In the genomic region with DNA sequence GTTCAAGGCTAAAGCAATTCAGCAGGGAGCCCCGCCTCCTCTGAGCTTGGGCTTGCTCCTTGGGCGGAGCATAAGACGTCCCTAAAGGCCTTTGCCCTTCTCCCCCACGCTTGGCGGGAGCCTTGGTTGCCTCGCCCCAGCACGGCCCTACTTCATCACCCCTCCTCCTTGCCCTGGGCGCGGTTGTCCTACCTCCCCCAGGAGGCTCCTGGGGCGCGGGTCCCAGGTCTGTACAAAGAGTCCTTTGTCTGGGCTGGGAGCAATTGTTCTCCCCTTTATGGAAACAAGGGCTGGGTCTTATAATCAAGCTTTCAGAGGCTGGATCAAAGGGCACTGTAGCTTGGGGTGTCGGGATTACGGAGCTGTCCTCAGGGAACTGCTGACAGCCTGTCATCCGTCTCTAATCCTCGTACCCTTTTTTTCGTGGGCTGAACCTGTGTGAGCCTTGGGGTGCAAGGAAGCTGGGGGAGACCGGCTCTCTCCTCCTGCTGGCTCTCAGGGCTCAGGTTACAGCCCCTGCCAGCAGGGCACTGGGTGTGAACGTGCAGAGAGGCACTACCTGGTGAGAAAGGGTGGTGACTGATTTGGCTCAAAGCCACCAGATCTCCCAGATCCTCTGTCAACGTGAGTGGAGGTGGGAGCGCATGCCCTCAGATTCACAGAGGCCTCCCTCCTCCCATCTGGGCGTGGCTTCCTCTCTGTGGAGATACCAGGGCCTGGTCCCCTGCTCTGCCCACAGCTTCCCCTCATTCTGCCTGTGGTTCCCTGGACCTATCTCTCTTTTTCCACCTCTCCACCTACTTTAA, we compare ENCODE assay signal across 8 mouse cellular contexts. TPM values are rescaled to one million over a fixed set of nuclear protein-coding genes. Genes with fewer than 3 reads are reported as not detected.
DNase-seq lines count a peak whose midpoint lies in the region; ATAC-seq and TF ChIP-seq lines count a peak whose summit lies in the region.
"Had no signal": no experiment of that assay in that cellular context is flagged by ENCODE, and none has a peak within 500 bp of the region (broad histone marks: within the 10 kb centered on the region; RNA-seq: fewer than 3 reads in every experiment).

No protein-coding gene starts in this region.

- no peaks in the 10 kb centered on the region for H3K36me3 ChIP-seq in hindbrain, embryonic 12.5 days
- no peaks in the 10 kb centered on the region for H3K36me3 ChIP-seq in limb, embryonic 14.5 days (ENCODE audit: control insufficient read depth, insufficient read depth, low read length)

- 1% methylated on average over 21 of the region's 21 CpGs for WGBS in hindbrain, embryonic 12.5 days
- 6% methylated on average over 21 of the region's 21 CpGs for WGBS in limb, embryonic 14.5 days

- no peak for TF ChIP-seq POLR2A in limb, embryonic 14.5 days (IDR thresholded peaks at IDR 0.05; ENCODE audit: borderline replicate concordance, extremely low read depth, insufficient read depth, insufficient read length)

- H3K4me2 ChIP-seq in hindbrain, embryonic 12.5 days (replicated peaks): peak overlapping the region; percentile 46
- H3K4me2 ChIP-seq in limb, embryonic 14.5 days (replicated peaks; ENCODE audit: low read depth, low read length, severe bottlenecking): peak overlapping the region; percentile 43

- H3K27me3 ChIP-seq in hindbrain, embryonic 12.5 days: no peaks in the 10 kb centered on the region
- H3K27me3 ChIP-seq in limb, embryonic 14.5 days (ENCODE audit: control insufficient read depth, insufficient read depth, low read length): no peaks in the 10 kb centered on the region

- intact Hi-C loops in left cerebral cortex, postnatal 36 days (cut with DNase I): no loop called here

- H3K27ac ChIP-seq in hindbrain, embryonic 12.5 days: no peak overlapping the region
- no peak overlapping the region for H3K27ac ChIP-seq in limb, embryonic 14.5 days (replicated peaks; ENCODE audit: low read depth, low read length)
- H3K27ac ChIP-seq: macrophage had no signal

- H3K4me3 ChIP-seq in hindbrain, embryonic 12.5 days: peak overlapping the region; percentile 10; the same call in 1 of the 2 replicates
- no peak overlapping the region for H3K4me3 ChIP-seq in limb, embryonic 14.5 days (replicated peaks; ENCODE audit: low read length)

- H3K9me3 ChIP-seq in hindbrain, embryonic 12.5 days (replicated peaks): no peaks in the 10 kb centered on the region
- no peaks in the 10 kb centered on the region for H3K9me3 ChIP-seq in limb, embryonic 14.5 days (ENCODE audit: control insufficient read depth, low read length)

- no peak overlapping the region for H3K9ac ChIP-seq in hindbrain, embryonic 12.5 days
- H3K9ac ChIP-seq in limb, embryonic 14.5 days (ENCODE audit: low read depth, low read length, severe bottlenecking): peak overlapping the region; percentile 32; the same call in 1 of the 2 replicates

- peak; percentile 57 for ATAC-seq in hindbrain, embryonic 12.5 days (ENCODE audit: low FRiP score)
- no peak for ATAC-seq in limb, embryonic 14.5 days (ENCODE audit: low FRiP score, low read depth)

- DNase-seq in Muller cell, postnatal 12 days (ENCODE audit: inconsistent ontology term): peak; percentile 17
- DNase-seq in embryo, embryonic 10 days (ENCODE audit: low spot score): peak; percentile 70
- DNase-seq in limb, embryonic 14.5 days (ENCODE audit: low spot score): peak; percentile 22
- DNase-seq in neural tube, embryonic 10.5 days (ENCODE audit: extremely low spot score, low spot score): peak; percentile 43
- no peak for DNase-seq in left cerebral cortex, postnatal 36 days (ENCODE audit: low spot score in 2 of 2)
- no peak for DNase-seq in cerebellum, adult 9-11 months

- peaks cover 14% of the 10 kb centered on the region for H3K4me1 ChIP-seq in hindbrain, embryonic 12.5 days
- peaks cover 6% of the 10 kb centered on the region for H3K4me1 ChIP-seq in limb, embryonic 14.5 days (ENCODE audit: control insufficient read depth, insufficient read depth, low read length)

RNA-seq across cellular contexts. Expression of a gene that starts 31.7 kb away (rescaled TPM):
- polyA plus RNA-seq in hindbrain, embryonic 12.5 days (2016; fragmentation: Nextera tagmentation; extraction: Ambion mirVana): 0.10 and 0.12 TPM in 2 replicates
- 0.08 and 0.13 TPM in 2 replicates for polyA plus RNA-seq in limb, embryonic 14.5 days (2012; rRNA removed)
- 0.14 TPM in 1 of 2 replicates, not detected in the other for polyA plus RNA-seq in limb, embryonic 14.5 days (2014; fragmentation: Nextera tagmentation; extraction: Ambion mirVana)
- total RNA-seq in left cerebral cortex, postnatal 36 days (2021): 100 to 1,000 TPM; 173 to 208 TPM
- polyA plus RNA-seq: macrophage had no signal

RNA-seq across cellular contexts. Expression of a gene that starts 52.6 kb away (rescaled TPM):
- 171 and 183 TPM in 2 replicates for polyA plus RNA-seq in hindbrain, embryonic 12.5 days (2016; fragmentation: Nextera tagmentation; extraction: Ambion mirVana)
- 88.1 and 88.8 TPM in 2 replicates for polyA plus RNA-seq in limb, embryonic 14.5 days (2012; rRNA removed)
- 54.5 and 67.1 TPM in 2 replicates for polyA plus RNA-seq in limb, embryonic 14.5 days (2014; fragmentation: Nextera tagmentation; extraction: Ambion mirVana)
- 100 to 1,000 TPM; 252 to 292 TPM for total RNA-seq in left cerebral cortex, postnatal 36 days (2021)

RNA-seq across cellular contexts. Expression of a gene that starts 59.2 kb away (rescaled TPM):
- 1.3 and 1.6 TPM in 2 replicates for polyA plus RNA-seq in hindbrain, embryonic 12.5 days (2016; fragmentation: Nextera tagmentation; extraction: Ambion mirVana)
- 2.3 and 2.8 TPM in 2 replicates for polyA plus RNA-seq in limb, embryonic 14.5 days (2012; rRNA removed)
- polyA plus RNA-seq in limb, embryonic 14.5 days (2014; fragmentation: Nextera tagmentation; extraction: Ambion mirVana): 4.5 and 6.4 TPM in 2 replicates
- not detected for total RNA-seq in left cerebral cortex, postnatal 36 days (2021)
- polyA plus RNA-seq: macrophage had no signal

Comparison
In these comparisons a context has a peak if more than half of its experiments do, and no peak if none do; other contexts are left out.
1. DNase-seq: peak in Muller cell, postnatal 12 days (single experiment), embryo, embryonic 10 days (single experiment), limb, embryonic 14.5 days (single experiment) and neural tube, embryonic 10.5 days (single experiment); none in left cerebral cortex, postnatal 36 days (0 of 2) and cerebellum, adult 9-11 months (single experiment).